Mouse (Mus musculus) kidney, adult 2 months (tissue): Measurements from ENCODE around the gene Gzma. TPM values are rescaled to one million over a fixed set of nuclear protein-coding genes. Genes with fewer than 3 reads are reported as not detected.

ENCODE experiments used
- DNase-seq: peaks from one replicate; pipeline ENCODE4 v3.0.0; 2021
- H3K27ac ChIP-seq: fragments of 200-500 bp; 2 replicates; pipeline ENCODE4 v1.5.1; 2012; ENCODE audit warnings: low read depth, low read length, control low read depth, inconsistent platforms; ENCODE audit not compliant: insufficient read depth
- H3K27me3 ChIP-seq: fragments of 200-500 bp; replicated peaks from 2 replicates; pipeline ENCODE4 v1.6.1; 2012; ENCODE audit warnings: mild to moderate bottlenecking, moderate library complexity, low read length, inconsistent platforms; ENCODE audit not compliant: control insufficient read depth, insufficient read depth
- H3K36me3 ChIP-seq: fragments of 200-500 bp; 2 replicates; pipeline ENCODE4 v1.6.1; 2012; ENCODE audit warnings: mild to moderate bottlenecking, moderate library complexity, low read length, inconsistent platforms; ENCODE audit not compliant: control insufficient read depth, insufficient read depth
- H3K4me1 ChIP-seq: fragments of 200-500 bp; 2 replicates; pipeline ENCODE4 v1.6.1; 2011; ENCODE audit warnings: low read length; ENCODE audit not compliant: control insufficient read depth, insufficient read depth
- H3K4me3 ChIP-seq: fragments of 200-500 bp; 2 replicates; pipeline ENCODE4 v1.5.1; 2011; ENCODE audit warnings: mild to moderate bottlenecking, low read depth, low read length, control low read depth; ENCODE audit not compliant: insufficient read depth
- CTCF ChIP-seq: fragments of 200-500 bp; conservative IDR thresholded peaks from 2 replicates; pipeline ENCODE4 v1.5.1; 2011; ENCODE audit warnings: low read depth, mild to moderate bottlenecking, control low read depth, low read length, moderate library complexity, mixed read lengths; ENCODE audit not compliant: insufficient read depth, insufficient read length
- POLR2A ChIP-seq: fragments of 200-500 bp; IDR thresholded peaks from one replicate; pipeline ENCODE4 v1.6.1; 2011; ENCODE audit warnings: low read depth, low read length, control low read depth
- WGBS: fragments of 180-500 bp; shearing (Covaris S2); methylation state at CpG from one replicate; pipeline ENCODE4 v1.1.7; 2018; 5-methylcytosine and 5-hydroxymethylcytosine counted together
- polyA plus RNA-seq: library from polyadenylated mRNA; depleted of rRNA; stranded (reverse); fragments of >200 nt; gene quantifications from 2 replicates; pipeline ENCODE4 v1.2.3, GENCODE M21; 2012

The Gzma gene
- polyA plus RNA-seq, 1 experiment, result 1.1 TPM

GRCm38 (mm10) chr13:113079021-113079420 is 21.8 kb downstream of the Gzma start:
- Histone ChIP-seq H3K36me3 (no peaks in the 10 kb centered on the region), H3K4me1 (no peaks in the 10 kb centered on the region), H3K27ac (no peak overlapping the region), H3K27me3 (no peaks in the 10 kb centered on the region), H3K4me3 (no peak overlapping the region)
- DNase-seq, result no peak
- TF ChIP-seq POLR2A (no peak), CTCF (no peak)
- WGBS, result 88% methylated on average over 9 of the region's 9 CpGs

GRCm38 (mm10) chr13:113064542-113064941 is 36.2 kb downstream of the Gzma start:
- no peak overlapping the region for H3K4me3 ChIP-seq
- H3K27ac ChIP-seq, result no peak overlapping the region
- TF ChIP-seq CTCF (no peak), POLR2A (no peak)
- DNase-seq, result no peak
- H3K4me1 ChIP-seq, result no peaks in the 10 kb centered on the region
- 37% methylated on average over 9 of the region's 9 CpGs for WGBS
- H3K36me3 ChIP-seq, result no peaks in the 10 kb centered on the region
- H3K27me3 ChIP-seq, result no peaks in the 10 kb centered on the region

GRCm38 (mm10) chr13:113061746-113062145 is 39.0 kb downstream of the Gzma start:
- H3K4me3 ChIP-seq, result no peak overlapping the region
- H3K27me3 ChIP-seq, result no peaks in the 10 kb centered on the region
- H3K27ac ChIP-seq, result no peak overlapping the region
- DNase-seq, result no peak
- TF ChIP-seq POLR2A (no peak), CTCF (no peak)
- no peaks in the 10 kb centered on the region for H3K4me1 ChIP-seq
- WGBS, result 89% methylated on average over 6 of the region's 6 CpGs
- no peaks in the 10 kb centered on the region for H3K36me3 ChIP-seq

GRCm38 (mm10) chr13:113055826-113056225 is 45.0 kb downstream of the Gzma start:
- no peaks in the 10 kb centered on the region for H3K36me3 ChIP-seq
- peak; percentile 31; the same call in 1 of the 2 replicates for TF ChIP-seq CTCF
- no peak for TF ChIP-seq POLR2A
- DNase-seq, result no peak
- H3K4me3 ChIP-seq, result no peak overlapping the region
- H3K27ac ChIP-seq, result no peak overlapping the region
- 30% methylated on average over 8 of the region's 8 CpGs for WGBS
- H3K27me3 ChIP-seq, result no peaks in the 10 kb centered on the region
- H3K4me1 ChIP-seq, result no peaks in the 10 kb centered on the region

- no peaks in the 10 kb centered on the region for H3K4me1 ChIP-seq
- no peak overlapping the region for H3K4me3 ChIP-seq
- WGBS, result 90% methylated on average over 8 of the region's 8 CpGs
- DNase-seq, result no peak
- TF ChIP-seq POLR2A (no peak), CTCF (no peak)
- no peak overlapping the region for H3K27ac ChIP-seq
- no peaks in the 10 kb centered on the region for H3K36me3 ChIP-seq
- no peaks in the 10 kb centered on the region for H3K27me3 ChIP-seq
These were observed 46.6 kb downstream of the Gzma start for GRCm38 (mm10) chr13:113054230-113054629.

DNA sequence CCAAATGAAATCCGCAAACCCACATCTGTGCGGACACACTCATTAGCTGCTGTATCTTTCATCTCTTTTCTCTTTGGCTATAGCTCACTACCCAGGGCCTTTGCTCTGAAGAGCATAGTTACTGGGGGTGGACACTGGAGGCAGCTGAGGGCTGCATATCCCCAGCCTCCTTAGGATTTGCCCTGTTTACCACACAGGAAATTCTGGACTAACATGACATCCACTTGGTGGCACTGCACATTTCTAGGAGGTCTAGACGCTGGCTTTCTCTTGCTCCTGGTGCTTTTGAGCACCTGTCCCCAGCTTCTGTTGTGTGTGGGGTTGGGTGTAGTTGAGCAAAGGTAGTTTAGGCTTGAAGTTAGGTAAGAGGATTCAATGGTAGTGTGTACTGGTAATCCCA is 53.1 kb downstream of the Gzma start:
- Histone ChIP-seq H3K4me3 (no peak overlapping the region), H3K4me1 (no peaks in the 10 kb centered on the region), H3K36me3 (no peaks in the 10 kb centered on the region), H3K27me3 (no peaks in the 10 kb centered on the region), H3K27ac (no peak overlapping the region)
- no peak for DNase-seq
- WGBS, result 74% methylated on average over 3 of the region's 3 CpGs
- TF ChIP-seq CTCF, result no peak
- TF ChIP-seq POLR2A, result no peak

- Histone ChIP-seq H3K27me3 (no peaks in the 10 kb centered on the region), H3K4me1 (no peaks in the 10 kb centered on the region), H3K36me3 (no peaks in the 10 kb centered on the region), H3K27ac (no peak overlapping the region), H3K4me3 (no peak overlapping the region)
- TF ChIP-seq POLR2A (no peak), CTCF (no peak)
- no peak for DNase-seq
These were observed 53.8 kb downstream of the Gzma start for GRCm38 (mm10) chr13:113047018-113047417.

- TF ChIP-seq CTCF, result peak; percentile 49
- no peak for TF ChIP-seq POLR2A
- WGBS, result 4% methylated on average over 21 of the region's 21 CpGs
- Histone ChIP-seq H3K4me3 (peak within 1 kb of the TSS; percentile 64), H3K27ac (peak within 1 kb of the TSS; percentile 78), H3K4me1 (no peaks in the 10 kb centered on the region), H3K36me3 (no peaks in the 10 kb centered on the region), H3K27me3 (no peaks in the 10 kb centered on the region)
- peak; percentile 61 for DNase-seq
These were observed 54.4 kb downstream of the Gzma start, which contains the start of gene Gpx8 for GRCm38 (mm10) chr13:113046211-113046883. Gene Gpx8, minus strand, starts transcription at chr13:113046410.
